Mouse (Mus musculus): ENCODE results near the gene Rpl14. TPM values are rescaled to one million over a fixed set of nuclear protein-coding genes. Genes with fewer than 3 reads are reported as not detected.

Gene Rpl14
- polyA plus RNA-seq, 1 experiment from 2014 or later = 488 TPM

GRCm38 (mm10) chr9:120568917-120569316 lies 2.3 kb upstream of the Rpl14 start:
- H3K4me1 ChIP-seq (ENCODE audit: insufficient read depth, low read depth, low read length) = peaks cover 9% of the 10 kb centered on the region; the same call in 1 of the 2 replicates
- 47% methylated on average over 2 of the region's 2 CpGs for WGBS

GRCm38 (mm10) chr9:120569721-120570333 lies 1.4 kb upstream of the Rpl14 start:
- H3K4me1 ChIP-seq (ENCODE audit: insufficient read depth, low read depth, low read length) = peaks cover 9% of the 10 kb centered on the region; the same call in 1 of the 2 replicates
- H3K9me3 ChIP-seq (ENCODE audit: low read length) = no peaks in the 10 kb centered on the region
- no peak overlapping the region for H3K27ac ChIP-seq (ENCODE audit: low read length)
- H3K4me2 ChIP-seq (replicated peaks; ENCODE audit: low read depth, low read length) = no peak overlapping the region
- peaks cover 18% of the 10 kb centered on the region; the same call in 1 of the 2 replicates for H3K36me3 ChIP-seq (ENCODE audit: insufficient read depth, low read length)
- DNase-seq (ENCODE audit: low spot score) = peak; percentile 70
- H3K4me3 ChIP-seq (ENCODE audit: low read depth, low read length) = no peak overlapping the region
- no peaks in the 10 kb centered on the region for H3K27me3 ChIP-seq (replicated peaks; ENCODE audit: insufficient read depth, low read length)
- no peak overlapping the region for H3K9ac ChIP-seq (replicated peaks; ENCODE audit: low read depth)
- 50% methylated on average over 13 of the region's 13 CpGs for WGBS
- ATAC-seq = no peak
- peak; percentile 63 for TF ChIP-seq CTCF (IDR thresholded peaks at IDR 0.05)
- no peak for TF ChIP-seq EP300 (IDR thresholded peaks at IDR 0.05)

More at GRCm38 (mm10) chr9:120568917-120569316, 2.3 kb upstream of the Rpl14 start:
- Histone ChIP-seq H3K27me3 (replicated peaks; ENCODE audit: insufficient read depth, low read length) (no peaks in the 10 kb centered on the region), H3K9me3 (ENCODE audit: low read length) (no peaks in the 10 kb centered on the region), H3K27ac (ENCODE audit: low read length) (no peak overlapping the region), H3K9ac (replicated peaks; ENCODE audit: low read depth) (no peak overlapping the region), H3K4me2 (replicated peaks; ENCODE audit: low read depth, low read length) (no peak overlapping the region), H3K4me3 (ENCODE audit: low read depth, low read length) (no peak overlapping the region), H3K36me3 (ENCODE audit: insufficient read depth, low read length) (peaks cover 13% of the 10 kb centered on the region; the same call in 1 of the 2 replicates)
- ATAC-seq (no peak), DNase-seq (ENCODE audit: low spot score) (no peak)
- TF ChIP-seq EP300 (IDR thresholded peaks at IDR 0.05) (no peak), CTCF (IDR thresholded peaks at IDR 0.05) (no peak)

- Histone ChIP-seq H3K27me3 (replicated peaks; ENCODE audit: insufficient read depth, low read length) (no peaks in the 10 kb centered on the region), H3K4me1 (ENCODE audit: insufficient read depth, low read depth, low read length) (peaks cover 9% of the 10 kb centered on the region; the same call in 1 of the 2 replicates), H3K27ac (ENCODE audit: low read length) (no peak overlapping the region), H3K4me2 (replicated peaks; ENCODE audit: low read depth, low read length) (peak overlapping the region; percentile 68; the same call in 1 of the 2 replicates), H3K36me3 (ENCODE audit: insufficient read depth, low read length) (peaks cover 21% of the 10 kb centered on the region; the same call in 1 of the 2 replicates), H3K4me3 (ENCODE audit: low read depth, low read length) (no peak overlapping the region), H3K9ac (replicated peaks; ENCODE audit: low read depth) (no peak overlapping the region), H3K9me3 (ENCODE audit: low read length) (no peaks in the 10 kb centered on the region)
- DNase-seq (ENCODE audit: low spot score) = no peak
- 51% methylated on average over 2 of the region's 2 CpGs for WGBS
- TF ChIP-seq EP300 (IDR thresholded peaks at IDR 0.05) (no peak), CTCF (IDR thresholded peaks at IDR 0.05) (no peak)
- ATAC-seq = no peak
These were observed 914 bp upstream of the Rpl14 start for GRCm38 (mm10) chr9:120570334-120570725.

- Histone ChIP-seq H3K9ac (replicated peaks; ENCODE audit: low read depth) (peak overlapping the region; percentile 84), H3K27me3 (replicated peaks; ENCODE audit: insufficient read depth, low read length) (no peaks in the 10 kb centered on the region), H3K4me2 (replicated peaks; ENCODE audit: low read depth, low read length) (peak overlapping the region; percentile 68), H3K9me3 (ENCODE audit: low read length) (no peaks in the 10 kb centered on the region), H3K27ac (ENCODE audit: low read length) (peak overlapping the region; percentile 83), H3K4me3 (ENCODE audit: low read depth, low read length) (peak overlapping the region; percentile 84), H3K4me1 (ENCODE audit: insufficient read depth, low read depth, low read length) (peaks cover 9% of the 10 kb centered on the region; the same call in 1 of the 2 replicates), H3K36me3 (ENCODE audit: insufficient read depth, low read length) (peaks cover 21% of the 10 kb centered on the region; the same call in 1 of the 2 replicates)
- DNase-seq (ENCODE audit: low spot score) (no peak), ATAC-seq (peak; percentile 85)
- TF ChIP-seq CTCF (IDR thresholded peaks at IDR 0.05) = 0 out of 2 replicates have a peak, but pooled peaks have one; percentile 14
- TF ChIP-seq EP300 (IDR thresholded peaks at IDR 0.05) = no peak
- 1% methylated on average over 48 of the region's 53 CpGs for WGBS
These were observed 545 bp downstream of the Rpl14 start for GRCm38 (mm10) chr9:120571593-120572385.

- Histone ChIP-seq H3K9ac (replicated peaks; ENCODE audit: low read depth) (no peak overlapping the region), H3K4me1 (ENCODE audit: insufficient read depth, low read depth, low read length) (peaks cover 6% of the 10 kb centered on the region; the same call in 1 of the 2 replicates), H3K4me2 (replicated peaks; ENCODE audit: low read depth, low read length) (no peak overlapping the region), H3K36me3 (ENCODE audit: insufficient read depth, low read length) (peaks cover 21% of the 10 kb centered on the region; the same call in 1 of the 2 replicates), H3K27ac (ENCODE audit: low read length) (no peak overlapping the region), H3K4me3 (ENCODE audit: low read depth, low read length) (no peak overlapping the region), H3K27me3 (replicated peaks; ENCODE audit: insufficient read depth, low read length) (no peaks in the 10 kb centered on the region), H3K9me3 (ENCODE audit: low read length) (no peaks in the 10 kb centered on the region)
- ATAC-seq (no peak), DNase-seq (ENCODE audit: low spot score) (no peak)
- 60% methylated on average over 6 of the region's 6 CpGs for WGBS
- no peak for TF ChIP-seq EP300 (IDR thresholded peaks at IDR 0.05)
- TF ChIP-seq CTCF (IDR thresholded peaks at IDR 0.05) = peak; percentile 46
These were observed 4.8 kb downstream of the Rpl14 start for GRCm38 (mm10) chr9:120575748-120576661.
